Mouse (Mus musculus) CH12.LX (cell line): ENCODE results near the gene Tm4sf1. TPM values are rescaled to one million over a fixed set of nuclear protein-coding genes. Genes with fewer than 3 reads are reported as not detected.

Source experiments
- DNase-seq: peaks from one replicate; pipeline ENCODE4 v3.0.0-alpha.2; 2013; ENCODE audit errors: extremely low read depth
- H3K27ac ChIP-seq: 2 replicates; pipeline ENCODE4 v1.5.1; 2012; ENCODE audit warnings: low read depth, mild to moderate bottlenecking, control low read depth, moderate library complexity; ENCODE audit not compliant: insufficient read depth
- H3K27me3 ChIP-seq: replicated peaks from 2 replicates; pipeline ENCODE3; 2012; ENCODE audit warnings: inconsistent platforms
- H3K36me3 ChIP-seq, 2 experiments: replicated peaks in 1 of 2; 2 replicates each; pipeline versions ENCODE3 to v1.6.1; 2012; ENCODE audit warnings: inconsistent platforms in 1 of 2, low read length in 1 of 2, mild to moderate bottlenecking in 1 of 2, mixed read lengths in 1 of 2, moderate library complexity in 1 of 2; ENCODE audit not compliant: control insufficient read depth in 1 of 2, insufficient read depth in 1 of 2
- H3K4me1 ChIP-seq, 2 experiments: 2 replicates each; pipeline ENCODE4 v1.6.1; 2012; ENCODE audit warnings: inconsistent platforms in 1 of 2, moderate library complexity in 1 of 2; ENCODE audit not compliant: insufficient read depth in 2 of 2, control insufficient read depth in 1 of 2
- H3K4me2 ChIP-seq: 2 replicates; pipeline ENCODE4 v1.6.1; 2012; ENCODE audit warnings: low read depth, mild to moderate bottlenecking, control low read depth; ENCODE audit not compliant: poor library complexity, insufficient read depth, severe bottlenecking
- H3K4me3 ChIP-seq, 3 experiments: fragments of 150-350 bp in 1 of 3; sonication (generic) in 1 of 3; replicated peaks in 1 of 3; 2 replicates each; pipeline versions ENCODE3 to v1.5.1; 2011 to 2012; ENCODE audit warnings: low read depth in 2 of 3, low read length in 2 of 3, mild to moderate bottlenecking in 2 of 3, moderate library complexity in 2 of 3, control low read depth in 1 of 3, improper control_type of control experiment in 1 of 3, inconsistent platforms in 1 of 3, mixed read lengths in 1 of 3; ENCODE audit not compliant: poor library complexity in 1 of 3
- H3K79me2 ChIP-seq: replicated peaks from 2 replicates; pipeline ENCODE4 v1.6.1; 2012; ENCODE audit warnings: mild to moderate bottlenecking, moderate library complexity; ENCODE audit not compliant: control insufficient read depth, poor library complexity, insufficient read depth, severe bottlenecking; ENCODE audit errors: extremely low read depth
- H3K9ac ChIP-seq: 2 replicates; pipeline ENCODE4 v1.6.1; 2012; ENCODE audit warnings: low read depth, mild to moderate bottlenecking, control low read depth, moderate library complexity; ENCODE audit not compliant: insufficient read depth
- H3K9me3 ChIP-seq: replicated peaks from 2 replicates; pipeline ENCODE3; 2012; ENCODE audit warnings: low read length, inconsistent platforms, mixed read lengths
- CHD2 ChIP-seq: IDR thresholded peaks from 2 replicates; pipeline ENCODE4 v1.6.1; 2011; ENCODE audit warnings: low read length, improper control_type of control experiment
- E2F4 ChIP-seq: IDR thresholded peaks from 2 replicates; pipeline ENCODE4 v1.6.1; 2011; ENCODE audit warnings: low read depth, low read length, improper control_type of control experiment; ENCODE audit not compliant: insufficient replicate concordance
- ELF1 ChIP-seq: IDR thresholded peaks from 2 replicates; pipeline ENCODE4 v1.6.1; 2014; ENCODE audit warnings: low read depth, mild to moderate bottlenecking, inconsistent platforms, low read length, improper control_type of control experiment
- EP300 ChIP-seq: IDR thresholded peaks from 2 replicates; pipeline ENCODE4 v1.6.1; 2011; ENCODE audit warnings: low read length, improper control_type of control experiment
- GABPA ChIP-seq: IDR thresholded peaks from 2 replicates; pipeline ENCODE4 v1.6.1; 2012; ENCODE audit warnings: low read depth, low read length, improper control_type of control experiment, inconsistent platforms; ENCODE audit not compliant: insufficient replicate concordance
- IRF4 ChIP-seq: IDR thresholded peaks from 2 replicates; pipeline ENCODE4 v1.6.1; 2014; ENCODE audit warnings: low read depth, mild to moderate bottlenecking, inconsistent platforms, low read length, improper control_type of control experiment
- JUN ChIP-seq: IDR thresholded peaks from 2 replicates; pipeline ENCODE4 v1.6.1; 2011; ENCODE audit warnings: low read depth, mild to moderate bottlenecking, low read length, improper control_type of control experiment, moderate library complexity; ENCODE audit not compliant: insufficient read depth
- JUND ChIP-seq: conservative IDR thresholded peaks from 2 replicates; pipeline ENCODE4 v1.6.1; 2011; ENCODE audit warnings: low read depth, low read length, improper control_type of control experiment
- MEF2A ChIP-seq: IDR thresholded peaks from 2 replicates; pipeline ENCODE4 v1.6.1; 2014; ENCODE audit warnings: low read depth, mild to moderate bottlenecking, inconsistent platforms, low read length, improper control_type of control experiment, borderline replicate concordance
- MXI1 ChIP-seq: IDR thresholded peaks from 2 replicates; pipeline ENCODE4 v1.6.1; 2011; ENCODE audit warnings: mild to moderate bottlenecking, low read depth, low read length, improper control_type of control experiment
- MYC ChIP-seq: IDR thresholded peaks from 2 replicates; pipeline ENCODE4 v1.6.1; 2011; ENCODE audit warnings: low read depth, mild to moderate bottlenecking, improper control_type of control experiment, low read length
- NELFE ChIP-seq: IDR thresholded peaks from 2 replicates; pipeline ENCODE4 v1.6.1; 2011; ENCODE audit warnings: low read depth, low read length, improper control_type of control experiment
- NRF1 ChIP-seq: IDR thresholded peaks from 2 replicates; pipeline ENCODE4 v1.6.1; 2014; ENCODE audit warnings: low read depth, mild to moderate bottlenecking, inconsistent platforms, low read length, improper control_type of control experiment, moderate library complexity
- USF1 ChIP-seq: IDR thresholded peaks from 2 replicates; pipeline ENCODE4 v1.6.1; 2014; ENCODE audit warnings: low read depth, mild to moderate bottlenecking, inconsistent platforms, low read length, improper control_type of control experiment
- USF2 ChIP-seq: conservative IDR thresholded peaks from 2 replicates; pipeline ENCODE4 v1.6.1; 2011; ENCODE audit warnings: low read depth, low read length, improper control_type of control experiment
- dilution Hi-C: fragments of 300-500 bp; cut with MboI; formaldehyde crosslinking; loops from 2 replicates; pipeline ENCODE4 v1.14.3; 2020; ENCODE audit warnings: low sequenced_read_pairs; ENCODE audit not compliant: extremely low pct_unique_long_range_greater_than_20kb, extremely low pct_ligation_motif_present
- in situ Hi-C: fragments of 300-500 bp; cut with MboI; formaldehyde crosslinking; loops from 3 replicates; pipeline ENCODE4 v1.14.3; 2019; ENCODE audit warnings: low sequenced_read_pairs, low pct_ligation_motif_present, low pct_unique_long_range_greater_than_20kb, mixed read lengths
- polyA plus RNA-seq: library from polyadenylated mRNA; unstranded; fragments of >175 nt; gene quantifications from 2 replicates; pipeline ENCODE4 v1.2.1, GENCODE M21; 2012; ENCODE audit warnings: low read depth; ENCODE audit not compliant: insufficient read length
- total RNA-seq, 2 experiments: library from RNA; depleted of rRNA; stranded (reverse); fragments of 300-350 nt in 1 of 2; fragments of >200 nt in 1 of 2; gene quantifications; 2 replicates each; pipeline ENCODE4 v1.2.3; 2012 to 2014

The Tm4sf1 gene
- total and polyA plus RNA-seq, 3 experiments, result not detected

- dilution Hi-C loops (no loop called here), in situ Hi-C loops (no loop called here)
- H3K9ac ChIP-seq, result no peak overlapping the region
- H3K4me2 ChIP-seq, result no peak overlapping the region
- H3K27ac ChIP-seq, result no peak overlapping the region
- H3K36me3 ChIP-seq, result no peaks in the 10 kb centered on the region
- no peak for TF ChIP-seq NRF1
- TF ChIP-seq E2F4, result no peak
- TF ChIP-seq NELFE, result no peak
- TF ChIP-seq USF1, result no peak
- no peak for TF ChIP-seq GABPA
- no peak for TF ChIP-seq IRF4
- no peaks in the 10 kb centered on the region for H3K9me3 ChIP-seq
- no peaks in the 10 kb centered on the region for H3K4me1 ChIP-seq
- no peaks in the 10 kb centered on the region for H3K79me2 ChIP-seq
- H3K27me3 ChIP-seq, result no peaks in the 10 kb centered on the region
- no peak overlapping the region for H3K4me3 ChIP-seq
- DNase-seq, result no peak
These were observed 3.8 kb upstream of the Tm4sf1 start for GRCm38 (mm10) chr3:57305564-57305963.

DNA sequence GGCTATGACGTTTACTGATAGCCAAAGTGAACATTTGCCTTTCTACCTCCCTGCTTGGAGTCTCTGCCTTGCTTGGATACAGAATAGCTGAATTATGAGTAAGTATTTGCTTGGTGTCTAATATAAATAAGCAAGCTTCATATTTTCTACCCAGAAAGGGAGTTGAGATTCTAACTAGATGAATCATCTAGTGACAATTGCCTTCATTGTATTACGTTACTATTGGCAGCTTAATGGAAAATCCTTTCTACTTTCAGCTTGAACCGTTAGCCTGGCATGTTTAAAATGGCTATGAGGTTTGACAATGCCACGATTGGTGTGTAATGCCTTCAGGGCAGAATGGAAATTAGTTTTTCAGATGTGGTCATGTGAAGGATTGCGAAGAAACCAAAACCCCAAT lies 2.7 kb upstream of the Tm4sf1 start:
- H3K36me3 ChIP-seq, result no peaks in the 10 kb centered on the region
- no peak overlapping the region for H3K4me2 ChIP-seq
- H3K27me3 ChIP-seq, result no peaks in the 10 kb centered on the region
- no peaks in the 10 kb centered on the region for H3K9me3 ChIP-seq
- H3K79me2 ChIP-seq, result no peaks in the 10 kb centered on the region
- H3K4me3 ChIP-seq, result no peak overlapping the region
- DNase-seq, result no peak
- no peak for TF ChIP-seq MEF2A
- H3K4me1 ChIP-seq, result no peaks in the 10 kb centered on the region
- no peak overlapping the region for H3K27ac ChIP-seq
- dilution Hi-C loops, result no loop called here
- no peak overlapping the region for H3K9ac ChIP-seq
- in situ Hi-C loops, result no loop called here

GRCm38 (mm10) chr3:57304050-57304449 lies 2.3 kb upstream of the Tm4sf1 start:
- no peak overlapping the region for H3K27ac ChIP-seq
- H3K79me2 ChIP-seq, result no peaks in the 10 kb centered on the region
- DNase-seq, result no peak
- TF ChIP-seq E2F4 (no peak), MXI1 (no peak), JUN (no peak), ELF1 (no peak), CHD2 (no peak), MEF2A (no peak), EP300 (no peak), USF2 (no peak), JUND (no peak), MYC (no peak)
- no peaks in the 10 kb centered on the region for H3K36me3 ChIP-seq
- H3K9me3 ChIP-seq, result no peaks in the 10 kb centered on the region
- no peak overlapping the region for H3K4me2 ChIP-seq
- no peak overlapping the region for H3K4me3 ChIP-seq
- no peaks in the 10 kb centered on the region for H3K4me1 ChIP-seq
- no peak overlapping the region for H3K9ac ChIP-seq
- dilution Hi-C loops, result no loop called here
- no peaks in the 10 kb centered on the region for H3K27me3 ChIP-seq
- in situ Hi-C loops, result no loop called here
